Mouse (Mus musculus) C2C12 (cell line): Measurements from ENCODE around the gene Zbtb17. TPM values are rescaled to one million over a fixed set of nuclear protein-coding genes. Genes with fewer than 3 reads are reported as not detected.

Experiments
- H3K27me3 ChIP-seq: one replicate; pipeline ENCODE4 v1.6.1; 2011; ENCODE audit not compliant: control insufficient read depth, insufficient read depth, insufficient read length
- H3K36me3 ChIP-seq: one replicate; pipeline ENCODE4 v1.6.1; 2011; ENCODE audit not compliant: control insufficient read depth, insufficient read depth
- H3K4me3 ChIP-seq: one replicate; pipeline ENCODE4 v1.5.1; 2011; ENCODE audit warnings: mild to moderate bottlenecking, control low read depth; ENCODE audit not compliant: poor library complexity, insufficient read depth, severe bottlenecking
- H3K79me2 ChIP-seq: one replicate; pipeline ENCODE4 v1.6.1; 2011; ENCODE audit not compliant: control insufficient read depth, insufficient read depth
- H3K79me3 ChIP-seq: one replicate; pipeline ENCODE4 v1.6.1; 2011; ENCODE audit warnings: low read depth, control low read depth
- H3ac ChIP-seq: one replicate; pipeline ENCODE3; 2011; ENCODE audit warnings: low read depth; ENCODE audit not compliant: control insufficient read depth, insufficient read length
- CEBPB ChIP-seq: IDR thresholded peaks from one replicate; pipeline ENCODE4 v1.6.1; 2011; ENCODE audit warnings: low read depth, mild to moderate bottlenecking, control low read depth, moderate library complexity
- CTCF ChIP-seq: IDR thresholded peaks from one replicate; pipeline ENCODE4 v1.5.1; 2011; ENCODE audit not compliant: control insufficient read depth, insufficient read depth, insufficient read length
- FOSL1 ChIP-seq: IDR thresholded peaks from one replicate; pipeline ENCODE4 v1.8.0; 2011; ENCODE audit warnings: mild to moderate bottlenecking, low read length; ENCODE audit not compliant: poor library complexity, insufficient read depth, severe bottlenecking
- MAX ChIP-seq: IDR thresholded peaks from one replicate; pipeline ENCODE4 v1.6.1; 2011; ENCODE audit warnings: mild to moderate bottlenecking, control low read depth
- MYOD1 ChIP-seq: IDR thresholded peaks from one replicate; pipeline ENCODE4 v1.6.1; 2011; ENCODE audit warnings: low read depth; ENCODE audit not compliant: control insufficient read depth, insufficient read length
- MYOG ChIP-seq: IDR thresholded peaks from one replicate; pipeline ENCODE4 v1.6.1; 2011; ENCODE audit not compliant: control insufficient read depth, insufficient read length; ENCODE audit errors: extremely low read depth
- USF1 ChIP-seq: IDR thresholded peaks from one replicate; pipeline ENCODE4 v1.6.1; 2011; ENCODE audit warnings: low read depth, mild to moderate bottlenecking, control low read depth, moderate library complexity
- polyA plus RNA-seq: library from polyadenylated mRNA; unstranded; fragments of >200 nt; fragmentation: generic; extraction: Trizol; gene quantifications from one replicate; pipeline ENCODE4 v1.2.1, GENCODE M21; 2012; ENCODE audit warnings: missing spikeins

Gene Zbtb17
- polyA plus RNA-seq, 1 experiment = 30.3 TPM

GRCm38 (mm10) chr4:141419398-141420191, 24.9 kb upstream of the Zbtb17 start:
- no peaks in the 10 kb centered on the region for H3K27me3 ChIP-seq
- no peaks in the 10 kb centered on the region for H3K79me2 ChIP-seq
- no peaks in the 10 kb centered on the region for H3K79me3 ChIP-seq
- H3K36me3 ChIP-seq = no peaks in the 10 kb centered on the region
- H3ac ChIP-seq = no peak overlapping the region
- TF ChIP-seq CTCF (no peak), FOSL1 (no peak), MYOD1 (no peak)
- H3K4me3 ChIP-seq = no peak overlapping the region

- no peaks in the 10 kb centered on the region for H3K79me2 ChIP-seq
- no peak for TF ChIP-seq USF1
- no peak for TF ChIP-seq MYOD1
- TF ChIP-seq MYOG = no peak
- no peak for TF ChIP-seq CEBPB
- TF ChIP-seq MAX = no peak
- no peak for TF ChIP-seq FOSL1
- TF ChIP-seq CTCF = no peak
- H3K79me3 ChIP-seq = no peaks in the 10 kb centered on the region
- no peaks in the 10 kb centered on the region for H3K27me3 ChIP-seq
- no peaks in the 10 kb centered on the region for H3K36me3 ChIP-seq
- no peak within 1 kb of the TSS for H3ac ChIP-seq
- no peak within 1 kb of the TSS for H3K4me3 ChIP-seq
These were observed 24.1 kb upstream of the Zbtb17 start, which contains the start of gene Hspb7 for GRCm38 (mm10) chr4:141420192-141420829. TSS of gene Hspb7 (plus strand) at chr4:141420779.

GRCm38 (mm10) chr4:141420886-141421285, 23.6 kb upstream of the Zbtb17 start:
- no peak for TF ChIP-seq USF1
- TF ChIP-seq MYOD1 = no peak
- no peak for TF ChIP-seq CTCF
- TF ChIP-seq FOSL1 = no peak
- TF ChIP-seq CEBPB = no peak
- no peak for TF ChIP-seq MYOG
- Histone ChIP-seq H3K4me3 (no peak overlapping the region), H3K27me3 (no peaks in the 10 kb centered on the region), H3K36me3 (no peaks in the 10 kb centered on the region), H3K79me3 (no peaks in the 10 kb centered on the region), H3ac (no peak overlapping the region), H3K79me2 (no peaks in the 10 kb centered on the region)

GRCm38 (mm10) chr4:141421423-141421822, 23.0 kb upstream of the Zbtb17 start:
- H3K4me3 ChIP-seq = no peak overlapping the region
- no peak for TF ChIP-seq CTCF
- no peak for TF ChIP-seq USF1
- no peak for TF ChIP-seq MYOD1
- TF ChIP-seq CEBPB = no peak
- TF ChIP-seq MAX = no peak
- TF ChIP-seq MYOG = no peak
- TF ChIP-seq FOSL1 = no peak
- no peaks in the 10 kb centered on the region for H3K36me3 ChIP-seq
- H3K27me3 ChIP-seq = no peaks in the 10 kb centered on the region
- H3ac ChIP-seq = no peak overlapping the region
- H3K79me2 ChIP-seq = no peaks in the 10 kb centered on the region
- H3K79me3 ChIP-seq = no peaks in the 10 kb centered on the region

- Histone ChIP-seq H3K36me3 (no peaks in the 10 kb centered on the region), H3K79me3 (no peaks in the 10 kb centered on the region), H3K4me3 (no peak overlapping the region), H3ac (no peak overlapping the region), H3K27me3 (no peaks in the 10 kb centered on the region), H3K79me2 (no peaks in the 10 kb centered on the region)
- TF ChIP-seq MYOG (no peak), USF1 (no peak), MAX (no peak), MYOD1 (no peak), CTCF (no peak), FOSL1 (no peak), CEBPB (no peak)
These were observed 21.6 kb upstream of the Zbtb17 start for GRCm38 (mm10) chr4:141422841-141423240.

- TF ChIP-seq CEBPB = no peak
- TF ChIP-seq MYOD1 = peak; percentile 56
- peak; percentile 17 for TF ChIP-seq FOSL1
- peak; percentile 27 for TF ChIP-seq USF1
- peak; percentile 86 for TF ChIP-seq MAX
- TF ChIP-seq CTCF = no peak
- no peak for TF ChIP-seq MYOG
- H3K36me3 ChIP-seq = no peaks in the 10 kb centered on the region
- H3K27me3 ChIP-seq = no peaks in the 10 kb centered on the region
- H3K79me2 ChIP-seq = no peaks in the 10 kb centered on the region
- no peak overlapping the region for H3ac ChIP-seq
- H3K79me3 ChIP-seq = no peaks in the 10 kb centered on the region
- no peak overlapping the region for H3K4me3 ChIP-seq
These were observed 21.2 kb upstream of the Zbtb17 start for GRCm38 (mm10) chr4:141423288-141423687.
